Mouse (Mus musculus) hindlimb bud, embryonic 11.5 days (tissue): ENCODE data around the gene Atg7.

ENCODE experiments used
- DNase-seq: peaks from one replicate; pipeline ENCODE4 v3.0.0-alpha.2; 2012; ENCODE audit warnings: low read depth, low spot score; ENCODE audit errors: extremely low spot score

Gene Atg7

DNA sequence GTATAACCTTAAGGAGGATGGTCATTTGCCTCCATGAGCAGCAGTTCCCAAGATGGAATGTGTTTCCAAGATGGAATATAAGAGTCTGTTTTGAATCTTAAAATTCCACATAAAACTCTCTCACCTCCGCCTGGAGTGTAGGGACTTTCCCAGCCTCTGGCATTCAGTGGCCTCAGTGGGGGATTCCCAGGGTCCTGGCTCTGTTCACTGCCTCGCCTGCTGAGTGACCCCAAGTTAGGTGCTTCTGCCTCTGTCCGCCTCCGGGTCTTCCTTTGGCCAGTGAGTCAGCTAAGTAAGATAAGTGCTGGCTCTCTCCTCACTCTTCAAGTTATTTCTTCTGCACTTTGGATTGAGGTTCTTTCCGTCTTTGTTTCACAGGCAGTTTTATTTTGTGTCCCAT lies 90.3 kb downstream of the Atg7 start:
- no peak for DNase-seq

DNA sequence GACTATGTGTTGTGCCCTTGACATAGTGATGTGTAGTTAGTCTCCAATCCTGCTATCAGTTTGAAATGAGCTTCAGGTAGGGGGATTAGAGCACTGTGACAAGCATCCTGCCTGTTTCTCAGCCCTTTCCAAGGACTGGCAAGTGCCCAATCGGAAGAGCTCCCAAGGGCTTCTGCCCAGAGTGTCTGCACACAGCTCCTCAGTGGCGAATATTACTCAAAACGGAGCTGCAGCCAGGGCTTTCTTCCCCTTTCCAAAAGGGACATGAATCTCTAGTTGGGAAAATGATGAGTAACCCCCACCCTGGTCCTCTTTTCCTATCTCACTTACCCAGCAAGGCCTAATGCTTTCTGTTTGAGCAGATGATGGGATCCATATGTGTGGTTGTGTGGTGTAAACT lies 90.8 kb downstream of the Atg7 start:
- no peak for DNase-seq

DNA sequence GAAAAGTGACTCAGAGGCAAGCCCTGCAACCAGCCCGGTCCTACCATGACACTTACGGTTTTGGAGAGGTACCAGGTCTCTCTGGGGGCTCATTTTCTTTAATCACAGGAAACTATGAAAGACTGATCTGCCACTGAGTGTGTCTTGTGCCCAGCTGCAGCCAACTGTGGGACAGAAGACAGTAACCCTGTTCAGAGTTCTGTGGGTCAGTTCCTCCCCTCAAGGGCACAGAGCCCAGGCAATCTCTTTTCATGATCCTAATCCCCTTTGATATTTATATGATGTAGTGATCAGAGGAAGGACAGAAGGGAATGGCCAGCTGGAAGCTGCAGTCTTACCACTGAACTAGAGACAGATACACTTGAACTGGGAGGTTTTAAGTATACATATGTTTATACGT lies 92.2 kb downstream of the Atg7 start:
- no peak for DNase-seq

DNA sequence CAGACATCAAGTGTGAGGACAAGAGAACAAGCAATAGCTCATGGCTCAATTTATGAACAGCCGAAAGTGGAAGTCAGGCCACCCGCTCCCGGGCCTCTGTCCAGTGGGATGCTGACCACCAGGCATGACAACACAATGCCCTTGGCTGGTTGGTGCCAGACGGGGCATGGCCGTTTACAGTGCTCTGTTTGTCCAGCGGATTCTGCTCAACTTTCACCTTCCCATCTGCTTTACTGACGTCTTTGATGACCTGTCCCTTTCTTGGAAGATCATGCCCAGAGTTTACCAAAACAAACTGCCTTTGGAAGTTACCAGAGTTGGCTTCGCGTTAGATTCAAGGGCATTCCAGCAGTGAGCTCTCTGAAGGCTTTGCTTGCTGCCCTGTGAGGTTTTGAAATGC lies 93.5 kb downstream of the Atg7 start:
- DNase-seq, result no peak

DNA sequence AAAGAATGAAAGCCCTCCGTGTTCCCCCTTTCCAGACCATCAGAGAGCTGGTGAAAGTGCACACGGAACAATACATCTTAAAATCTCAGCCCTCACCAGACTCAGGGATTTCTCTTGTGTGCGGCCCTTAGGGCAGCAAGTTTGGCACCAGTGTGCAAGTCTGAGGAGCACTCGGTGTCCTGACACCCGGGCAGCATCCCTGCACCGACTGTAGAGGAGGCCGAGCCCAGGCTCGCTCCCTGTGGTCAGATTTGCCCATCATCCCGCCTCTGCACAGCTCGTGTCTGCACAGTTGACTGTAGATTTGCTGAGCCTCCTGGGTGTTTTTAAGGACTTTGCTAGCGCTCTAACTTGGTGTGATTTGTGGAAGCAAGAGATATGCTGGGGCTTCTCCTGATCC lies 94.3 kb downstream of the Atg7 start:
- DNase-seq, result no peak

DNA sequence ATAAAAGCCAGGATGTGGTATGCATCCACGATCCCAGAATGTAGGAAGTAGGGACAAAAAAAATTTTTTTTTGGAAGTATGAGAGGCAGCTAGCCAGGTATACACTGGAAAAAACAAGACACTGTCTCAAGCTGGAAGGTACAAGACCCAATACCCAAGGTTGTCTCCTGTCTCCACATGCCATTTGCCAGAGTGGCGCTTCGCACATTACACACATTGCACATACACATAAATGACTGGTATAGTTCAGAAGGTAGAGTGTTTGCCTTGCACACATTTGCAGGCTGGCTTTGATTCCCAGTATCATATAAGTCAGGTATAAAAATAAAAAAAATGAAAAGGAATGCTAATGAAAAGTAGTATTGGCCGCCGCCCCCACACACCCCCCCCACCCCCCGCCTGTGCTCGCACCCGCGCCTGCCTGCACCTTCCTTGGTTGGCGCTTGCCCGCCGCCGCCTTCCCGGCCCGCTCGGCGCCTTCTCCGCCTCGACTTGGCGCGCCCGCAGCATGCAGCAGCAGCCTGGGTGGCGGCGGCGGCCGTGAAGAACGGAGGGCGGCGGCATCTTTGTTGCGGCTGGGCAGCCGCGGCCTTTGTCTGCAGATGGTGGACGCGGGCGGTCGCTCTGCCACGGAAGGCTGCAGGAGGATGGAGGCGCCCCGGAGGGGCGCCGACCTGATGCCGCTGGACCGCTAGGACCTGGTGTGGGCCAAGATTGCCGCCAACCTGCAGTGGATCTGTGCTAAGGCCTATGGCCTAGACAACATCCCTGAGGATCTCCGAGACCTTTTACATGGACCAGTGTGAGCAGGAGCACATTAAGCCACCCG lies 95.2 kb downstream of the Atg7 start:
- no peak for DNase-seq

DNA sequence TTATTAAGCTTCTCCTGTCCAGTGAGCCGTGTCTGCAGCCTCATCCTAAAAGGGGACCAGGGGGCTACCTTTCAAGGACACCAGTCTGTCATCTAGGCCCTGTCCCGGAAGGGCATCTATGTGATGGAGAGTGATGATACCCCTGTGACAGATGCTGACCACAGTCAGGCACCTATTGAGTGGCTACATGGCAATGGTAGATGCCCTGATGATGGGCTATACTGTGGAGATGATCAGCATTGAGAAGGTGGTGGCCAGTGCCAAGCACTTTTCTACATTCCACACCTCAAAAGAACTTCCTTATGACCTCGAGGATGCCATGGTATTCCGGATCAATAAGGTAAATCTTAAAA lies 95.8 kb downstream of the Atg7 start:
- DNase-seq, result no peak

DNA sequence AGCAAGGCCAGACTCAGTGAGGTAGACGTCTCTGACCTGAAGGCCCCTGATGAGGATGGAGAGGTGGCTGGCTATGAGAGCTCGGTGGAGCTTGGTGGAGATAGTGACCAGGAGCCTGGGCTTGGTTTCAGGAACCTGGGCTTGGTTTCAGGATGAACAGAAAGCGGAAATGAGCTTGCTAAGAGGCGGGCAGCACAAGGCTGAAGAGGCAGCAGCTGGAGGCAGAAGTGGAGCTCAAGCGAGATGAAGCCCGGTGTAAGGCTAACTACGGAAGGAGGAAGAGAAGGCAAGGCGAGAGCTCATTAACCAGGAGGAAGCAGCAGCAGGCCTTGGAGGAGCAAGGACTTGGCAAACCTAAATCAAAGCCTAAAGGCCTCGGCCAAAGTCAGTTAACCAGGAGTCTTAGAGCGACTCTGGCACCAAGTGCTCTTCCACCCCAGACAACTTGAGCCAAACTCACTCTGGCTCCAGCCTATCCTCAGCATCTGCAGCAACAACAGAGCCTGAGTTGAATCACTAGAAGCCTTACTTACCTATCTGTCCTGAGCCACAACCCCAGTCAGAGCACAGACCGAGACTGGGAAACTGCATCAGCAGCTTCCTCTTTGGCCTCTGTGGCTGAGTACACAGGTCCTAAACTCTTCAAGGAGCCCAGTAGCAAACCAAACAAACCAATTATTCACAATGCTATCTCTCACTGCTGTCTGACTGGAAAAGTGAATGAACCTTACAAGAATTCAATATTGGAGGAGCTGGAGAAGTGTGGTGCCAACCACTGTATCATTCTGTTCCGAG lies 99.5 kb downstream of the Atg7 start:
- no peak for DNase-seq

DNA sequence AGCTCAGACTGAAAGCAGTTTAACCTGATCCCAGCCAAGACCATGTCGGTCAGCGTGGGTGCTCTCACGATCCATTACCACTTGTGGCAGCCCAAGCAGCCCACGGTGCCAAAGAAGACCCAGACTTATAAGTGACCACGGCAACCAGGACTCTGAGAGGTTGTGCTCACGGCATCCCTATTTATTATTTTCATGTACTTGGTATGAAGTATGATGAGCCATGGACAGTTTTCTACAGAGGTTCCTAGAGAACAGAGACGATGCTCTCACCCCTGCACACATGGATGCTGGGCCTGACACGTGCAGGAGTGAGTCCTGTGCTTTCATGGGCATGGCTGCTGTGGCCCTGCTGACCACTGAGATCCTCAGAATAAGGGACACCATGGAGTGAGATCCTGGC lies 100.2 kb downstream of the Atg7 start:
- DNase-seq, result no peak

DNA sequence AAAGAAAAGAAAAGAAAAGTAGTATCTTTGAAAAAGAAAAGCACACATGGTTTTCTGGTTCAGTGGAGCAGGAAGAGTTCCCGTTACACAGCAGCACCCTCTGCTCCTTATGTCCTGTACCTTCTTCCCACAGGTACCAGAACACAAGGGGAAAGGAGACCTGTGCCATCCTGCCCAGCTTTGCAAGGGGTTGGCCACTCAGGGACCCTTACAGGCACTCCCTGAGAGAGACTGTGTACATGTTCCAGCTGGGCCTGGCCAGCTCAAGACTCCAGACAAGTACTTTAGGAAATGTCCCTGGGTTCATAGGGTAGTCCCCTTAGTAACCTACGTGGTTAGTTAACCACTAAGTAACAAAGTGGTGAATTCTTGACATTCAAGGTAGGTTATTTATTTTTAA lies 100.9 kb downstream of the Atg7 start:
- DNase-seq, result no peak

DNA sequence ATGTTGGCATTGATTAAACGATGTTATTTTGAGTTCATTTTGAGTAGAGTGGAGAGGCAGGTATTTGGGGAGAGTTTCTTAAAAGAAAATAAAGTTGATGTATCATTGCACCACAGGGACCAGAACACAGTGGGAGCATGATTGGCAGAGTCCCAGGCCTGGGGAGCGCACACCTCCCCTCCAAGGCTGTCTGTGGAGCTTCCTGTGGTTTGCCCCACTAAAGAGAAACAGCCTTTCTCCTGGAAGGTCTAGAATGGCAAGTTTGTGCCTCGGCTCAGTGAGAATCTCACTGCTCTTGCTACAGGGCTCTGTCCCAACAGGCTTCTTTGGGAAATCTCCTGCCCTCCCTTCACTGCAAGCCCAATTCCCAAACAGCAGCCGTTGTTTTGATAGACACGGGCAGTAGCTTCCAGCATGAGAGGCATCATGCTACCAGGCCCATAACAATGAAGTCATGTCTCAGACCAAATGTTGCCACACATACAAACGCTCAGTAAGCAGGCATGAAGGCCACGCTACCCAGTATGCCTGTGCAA lies 103.6 kb downstream of the Atg7 start:
- no peak for DNase-seq

DNA sequence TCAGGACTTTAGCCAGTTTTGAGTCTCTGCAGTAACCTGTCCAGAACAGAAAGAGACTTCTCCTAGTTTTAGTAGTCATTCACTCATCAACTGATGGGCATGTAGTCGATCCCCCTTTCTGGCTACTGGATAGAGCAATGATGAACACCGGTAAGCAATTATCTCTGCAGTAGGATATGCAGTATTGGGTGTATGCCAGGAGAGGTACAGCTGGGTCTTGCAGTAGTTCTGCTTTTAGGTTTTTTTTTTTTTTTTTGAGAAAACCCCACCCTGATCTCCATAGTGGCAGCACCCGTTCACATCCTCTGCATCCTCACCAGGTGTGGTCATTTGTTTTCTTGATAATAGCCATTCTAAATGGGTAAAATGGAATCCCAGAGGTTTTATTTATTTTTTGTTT lies 105.5 kb downstream of the Atg7 start:
- no peak for DNase-seq

DNA sequence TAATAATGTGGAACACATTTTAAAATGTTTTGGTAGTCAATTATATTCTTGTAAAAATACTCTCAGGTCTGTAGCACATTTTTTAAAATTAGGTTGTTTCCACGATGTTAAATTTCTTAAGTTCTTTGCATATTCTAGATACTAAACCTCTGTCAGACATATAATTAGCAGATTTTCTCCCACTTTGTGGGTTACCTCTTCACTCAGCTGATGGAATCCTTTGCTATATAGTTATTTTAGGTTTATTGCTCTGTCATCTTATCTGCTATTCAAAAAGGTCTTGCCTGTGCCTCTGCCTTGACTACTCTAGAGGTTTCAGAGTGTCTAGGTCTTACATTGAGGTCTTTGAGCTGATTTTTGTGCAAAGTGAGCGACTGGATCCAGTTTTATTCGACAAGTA lies 106.0 kb downstream of the Atg7 start:
- DNase-seq, result no peak

DNA sequence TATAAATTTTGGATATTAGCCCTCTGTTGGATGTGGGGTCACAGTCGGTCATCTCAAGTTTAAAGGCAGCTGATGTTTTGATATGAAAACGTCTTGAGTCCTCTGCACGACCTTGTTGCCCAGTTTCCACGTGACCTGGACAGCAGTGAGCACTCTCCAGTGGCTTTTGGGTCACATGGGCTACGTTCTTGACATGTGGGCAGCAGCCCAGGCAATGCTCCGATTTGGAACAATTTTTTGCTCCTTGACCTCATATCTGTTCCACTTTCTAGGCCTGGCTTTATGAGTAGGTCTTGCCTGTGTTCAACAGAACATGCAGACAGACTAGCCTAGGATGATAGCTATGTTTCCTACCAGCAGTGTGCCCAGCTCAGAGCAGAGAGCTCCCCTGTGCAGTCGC lies 115.9 kb downstream of the Atg7 start:
- no peak for DNase-seq

DNA sequence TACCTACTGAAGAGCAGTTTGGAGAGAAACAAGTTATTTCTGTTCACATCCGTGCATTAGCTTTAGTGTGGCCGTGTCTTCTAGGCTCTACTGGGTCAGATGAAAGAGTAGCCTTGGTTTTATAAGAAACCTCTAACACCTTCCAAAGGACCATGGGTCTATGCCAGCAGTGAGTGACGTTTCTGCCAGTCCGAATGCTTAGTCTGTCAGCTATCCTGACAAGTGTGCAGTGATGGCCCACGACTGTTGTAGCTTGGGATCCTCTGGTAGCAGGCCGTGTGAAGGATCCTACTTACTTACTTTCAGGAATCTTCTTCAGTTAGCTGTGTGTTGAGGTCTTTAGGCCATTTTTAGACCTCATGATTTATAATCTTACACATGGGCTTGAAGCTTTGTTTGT lies 123.4 kb downstream of the Atg7 start:
- no peak for DNase-seq

DNA sequence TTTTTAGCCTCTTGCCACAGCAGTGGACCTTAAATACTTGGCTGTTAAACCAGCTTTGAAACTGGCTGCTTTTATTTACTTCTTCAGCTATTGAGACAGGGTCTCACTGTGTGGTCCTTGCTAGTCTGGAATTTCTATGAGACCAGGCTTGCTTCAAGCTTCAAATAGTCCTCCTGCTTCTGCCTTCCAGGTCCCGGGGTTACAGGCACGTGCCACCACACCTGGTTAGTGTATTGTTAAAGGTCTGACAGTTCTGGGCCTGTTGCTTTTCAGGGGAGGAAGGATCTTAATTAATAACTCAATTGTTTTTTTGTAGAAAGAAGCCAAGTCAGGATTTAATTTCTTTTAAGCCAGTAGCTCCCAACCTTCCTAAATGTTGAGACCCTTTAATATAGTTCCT lies 124.8 kb downstream of the Atg7 start:
- no peak for DNase-seq

DNA sequence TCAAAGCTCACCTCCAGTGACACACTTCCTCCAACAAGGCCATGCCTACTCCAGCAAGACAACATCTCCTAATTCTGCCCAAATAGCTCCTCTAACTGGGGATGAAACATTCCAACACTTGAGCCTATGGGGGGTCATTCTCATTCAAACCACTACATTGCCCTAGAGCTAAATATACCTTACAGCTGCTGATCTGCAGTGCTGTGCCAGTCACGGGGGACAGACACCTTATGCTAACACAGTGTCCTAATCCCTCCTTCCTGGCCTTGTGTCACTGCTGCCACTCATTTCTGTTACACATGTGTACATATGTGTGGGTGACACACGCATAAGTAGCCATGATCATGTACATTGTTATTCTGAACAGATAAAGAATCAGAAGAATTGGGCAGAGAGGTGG lies 127.4 kb downstream of the Atg7 start:
- DNase-seq, result no peak

DNA sequence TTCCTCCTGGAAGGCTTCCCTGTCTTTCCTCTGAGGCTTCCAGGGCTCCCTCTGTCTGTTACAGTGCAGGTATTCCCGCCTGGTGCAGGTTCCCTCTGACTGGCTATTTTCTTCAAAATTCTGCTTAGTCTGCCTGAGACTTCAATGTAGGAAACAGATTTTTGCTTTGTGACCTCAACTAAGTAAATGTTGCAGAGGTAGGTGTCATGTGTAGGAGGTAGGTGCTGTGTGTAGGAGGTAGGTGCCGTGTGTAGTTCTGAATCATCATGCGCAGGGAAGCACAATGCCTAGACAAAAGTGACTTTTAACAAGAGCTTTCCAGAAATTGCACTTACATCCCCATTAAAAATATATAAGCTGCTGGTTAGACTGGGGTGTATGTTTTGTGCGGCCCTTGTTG lies 128.6 kb downstream of the Atg7 start:
- no peak for DNase-seq

DNA sequence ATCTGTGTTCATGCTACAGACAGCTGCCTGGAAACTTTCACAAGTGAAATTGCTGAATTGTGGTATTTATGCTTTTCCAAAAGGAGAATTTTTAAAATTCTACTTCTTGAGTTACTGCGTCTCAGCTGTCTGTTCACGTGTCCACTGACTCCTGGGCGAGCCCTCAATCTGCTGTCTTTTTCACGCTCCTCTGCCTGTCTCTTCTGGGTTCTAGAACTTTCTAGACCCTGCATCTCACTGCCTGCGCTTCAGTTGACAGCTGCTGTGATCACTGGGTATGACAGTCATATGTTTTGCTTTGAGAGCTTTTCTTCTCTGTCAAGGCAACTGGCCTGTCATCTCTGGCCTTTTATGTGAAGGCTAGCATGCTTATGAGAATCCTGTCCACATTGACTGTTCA lies 132.3 kb downstream of the Atg7 start:
- DNase-seq, result no peak

DNA sequence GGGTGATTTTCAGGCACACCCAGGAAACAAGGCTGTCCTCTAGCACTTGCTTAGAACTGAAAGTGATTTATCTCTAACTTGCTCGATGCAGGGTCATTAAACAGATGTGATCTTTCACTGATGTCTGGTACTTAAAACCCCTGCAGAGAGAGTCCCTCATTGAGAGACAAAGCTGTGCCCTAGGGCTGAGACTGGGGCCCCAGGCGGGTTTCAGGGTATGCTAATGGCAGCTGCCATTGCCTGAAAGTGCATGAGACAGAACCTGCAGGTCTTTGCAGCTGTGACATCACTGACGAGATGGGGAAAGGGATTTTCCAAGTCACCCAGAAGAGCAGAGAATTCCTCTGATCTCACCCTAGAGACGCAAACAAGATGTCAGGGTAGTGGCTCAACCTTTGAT lies 135.0 kb downstream of the Atg7 start:
- DNase-seq, result no peak

DNA sequence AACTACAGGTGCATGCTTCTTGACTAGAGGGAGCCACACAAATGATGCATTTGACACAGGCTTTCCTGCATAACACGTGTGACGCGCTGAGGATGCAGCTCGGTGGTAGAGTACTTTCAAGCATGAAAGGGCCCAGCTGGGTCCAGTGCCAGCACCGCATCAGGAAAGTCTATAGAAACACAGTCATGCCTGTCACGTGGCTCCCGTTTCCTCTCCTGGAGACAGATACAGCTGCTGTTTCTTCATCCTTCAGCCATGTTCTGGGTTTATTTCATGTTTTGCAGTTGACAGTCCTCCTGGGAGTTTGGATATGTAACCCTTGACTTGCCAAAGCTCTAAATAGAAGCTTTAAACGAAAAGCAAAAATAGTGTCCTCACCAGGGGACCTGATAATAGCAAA lies 135.8 kb downstream of the Atg7 start:
- DNase-seq, result no peak

DNA sequence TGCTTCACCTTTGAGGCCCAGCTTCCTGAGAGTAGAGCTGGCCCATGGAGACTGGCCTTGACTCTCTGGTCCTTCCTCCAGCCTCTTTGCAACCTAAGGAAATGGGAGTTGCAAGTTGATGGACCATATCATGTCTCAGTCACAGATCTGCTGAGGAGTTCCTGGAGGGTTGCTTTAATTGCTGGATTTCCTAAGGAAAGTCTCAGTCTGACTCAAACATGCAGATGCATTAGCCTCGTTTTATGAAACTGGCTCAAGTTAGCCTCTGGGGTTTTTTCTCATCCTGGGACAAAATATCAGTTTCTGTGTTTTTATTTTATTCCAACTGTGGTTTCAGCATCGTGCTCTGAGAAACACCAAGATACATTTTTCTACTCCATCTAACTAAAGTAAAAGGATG lies 137.7 kb downstream of the Atg7 start:
- no peak for DNase-seq
